In genomic region chr13:5634960-5635359, GRCm38 (mm10) we compare ENCODE assay signal across 23 mouse cellular contexts.
A peak's percentile ranks its signal among the peaks of the same experiment; 100 is the strongest.
DNase-seq lines count a peak whose midpoint lies in the region; ATAC-seq lines count a peak whose summit lies in the region.
"Had no signal": no experiment of that assay in that cellular context is flagged by ENCODE, and none has a peak within 500 bp of the region (broad histone marks: within the 10 kb centered on the region; RNA-seq: fewer than 3 reads in every experiment).

No protein-coding gene starts in this region.

- WGBS in hindbrain, embryonic 16.5 days: 85% methylated on average over 2 of the region's 2 CpGs

- H3K4me1 ChIP-seq in hindbrain, embryonic 16.5 days (ENCODE audit: control insufficient read depth, insufficient read depth, low read depth, low read length): no peaks in the 10 kb centered on the region
- H3K4me1 ChIP-seq: forebrain, embryonic 10.5 days; forebrain, embryonic 13.5 days; hindbrain, embryonic 12.5 days had no signal

- no peaks in the 10 kb centered on the region for H3K9me3 ChIP-seq in hindbrain, embryonic 16.5 days (ENCODE audit: control insufficient read depth, low read length)
- H3K9me3 ChIP-seq: forebrain, embryonic 10.5 days; forebrain, embryonic 13.5 days; G1E; hindbrain, embryonic 12.5 days had no signal

- no peaks in the 10 kb centered on the region for H3K36me3 ChIP-seq in splenic B cell, adult 2 months (ENCODE audit: control insufficient read depth, insufficient read depth, low read length, poor library complexity, severe bottlenecking)
- H3K36me3 ChIP-seq in hindbrain, embryonic 16.5 days (ENCODE audit: control insufficient read depth, insufficient read depth, low read length): no peaks in the 10 kb centered on the region
- H3K36me3 ChIP-seq: forebrain, embryonic 10.5 days; G1E; hindbrain, embryonic 12.5 days had no signal

- H3K4me3 ChIP-seq in hindbrain, embryonic 16.5 days (ENCODE audit: low read length): no peak overlapping the region
- H3K4me3 ChIP-seq: forebrain, embryonic 10.5 days; forebrain, embryonic 13.5 days; hindbrain, embryonic 12.5 days had no signal

- no peak overlapping the region for H3K9ac ChIP-seq in hindbrain, embryonic 16.5 days (ENCODE audit: low read depth, low read length)
- H3K9ac ChIP-seq: forebrain, embryonic 13.5 days; hindbrain, embryonic 12.5 days had no signal

- DNase-seq in splenic B cell, adult 2 months (ENCODE audit: low read depth, low spot score): peak; percentile 25
- no peak for DNase-seq in embryo, embryonic 10 days (ENCODE audit: low spot score)
- DNase-seq in Muller cell, postnatal 12 days (ENCODE audit: inconsistent ontology term): no peak
- DNase-seq: adrenal gland, adult 2 months; adrenal gland, postnatal 14 days; cerebellum, adult 11 months; cerebellum, adult 2 months; cerebellum, adult 9-11 months; cerebellum, postnatal 25 days; gastrocnemius, postnatal 10 days; gastrocnemius, postnatal 36 days; heart, adult 11 months had no signal

- H3K4me2 ChIP-seq in hindbrain, embryonic 16.5 days (ENCODE audit: low read length): no peak overlapping the region
- H3K4me2 ChIP-seq: forebrain, embryonic 13.5 days; heart, embryonic 11.5 days; hindbrain, embryonic 12.5 days had no signal

- no peaks in the 10 kb centered on the region for H3K27me3 ChIP-seq in splenic B cell, adult 2 months (ENCODE audit: control insufficient read depth, insufficient read depth, low read length, poor library complexity, severe bottlenecking)
- no peaks in the 10 kb centered on the region for H3K27me3 ChIP-seq in hindbrain, embryonic 16.5 days (replicated peaks; ENCODE audit: control insufficient read depth, insufficient read depth, low read length)
- H3K27me3 ChIP-seq: forebrain, embryonic 13.5 days; hindbrain, embryonic 12.5 days had no signal

- 0 out of 2 replicates have a peak, but pooled peaks have one; percentile 45 for ATAC-seq in common myeloid progenitor, adult 5-6 weeks (replicated peaks; ENCODE audit: low read depth, poor library complexity, severe bottlenecking)
- ATAC-seq in megakaryocyte progenitor cell, adult 5-6 weeks (replicated peaks; ENCODE audit: poor library complexity): peak; percentile 42; the same call in 1 of the 2 replicates
- no peak for ATAC-seq in hindbrain, embryonic 16.5 days
- ATAC-seq: forebrain, embryonic 13.5 days; forebrain, embryonic 16.5 days; hindbrain, postnatal 0 days; inflammation-experienced regulatory T-cells, adult 6 months had no signal

- H3K27ac ChIP-seq in hindbrain, embryonic 16.5 days (ENCODE audit: low read depth, low read length): no peak overlapping the region
- H3K27ac ChIP-seq: forebrain, embryonic 10.5 days; forebrain, embryonic 13.5 days; hindbrain, embryonic 12.5 days; hindbrain, postnatal 0 days had no signal
